Mouse (Mus musculus): ENCODE results near the gene Gli3.

The Gli3 gene

DNA sequence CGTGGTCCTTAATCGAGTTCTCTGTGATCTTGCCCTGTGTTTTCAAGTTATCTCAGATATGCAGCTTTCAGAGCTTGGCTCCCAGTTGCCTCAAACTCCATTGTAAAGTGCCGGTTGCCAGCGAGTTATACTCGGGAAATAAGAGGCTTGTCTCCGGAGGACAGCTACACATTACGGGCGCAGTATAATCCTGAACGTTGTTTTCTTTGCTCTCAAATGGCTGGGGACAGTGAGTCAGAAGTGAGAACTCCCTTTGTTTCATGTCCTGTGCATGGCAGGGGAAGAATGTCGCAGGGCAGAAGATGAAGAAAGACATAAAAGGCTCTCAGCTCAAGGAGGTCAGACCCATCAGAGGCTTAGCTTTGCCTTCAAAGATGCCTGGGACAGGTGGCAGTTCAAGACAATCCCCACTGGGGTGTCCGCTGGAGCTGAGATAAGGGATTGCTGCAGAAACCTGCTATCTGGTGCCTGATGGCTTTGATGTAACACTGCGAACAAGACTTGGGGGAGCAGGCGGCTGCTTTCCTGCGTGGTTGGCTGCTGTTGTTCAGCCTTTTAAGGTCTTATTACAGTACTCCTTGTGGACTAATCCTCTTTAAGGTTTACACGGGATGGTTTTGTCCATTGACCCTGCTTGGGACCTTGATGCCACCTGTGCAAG, 108.0 kb downstream of the Gli3 start:
- DNase-seq: no peak

DNA sequence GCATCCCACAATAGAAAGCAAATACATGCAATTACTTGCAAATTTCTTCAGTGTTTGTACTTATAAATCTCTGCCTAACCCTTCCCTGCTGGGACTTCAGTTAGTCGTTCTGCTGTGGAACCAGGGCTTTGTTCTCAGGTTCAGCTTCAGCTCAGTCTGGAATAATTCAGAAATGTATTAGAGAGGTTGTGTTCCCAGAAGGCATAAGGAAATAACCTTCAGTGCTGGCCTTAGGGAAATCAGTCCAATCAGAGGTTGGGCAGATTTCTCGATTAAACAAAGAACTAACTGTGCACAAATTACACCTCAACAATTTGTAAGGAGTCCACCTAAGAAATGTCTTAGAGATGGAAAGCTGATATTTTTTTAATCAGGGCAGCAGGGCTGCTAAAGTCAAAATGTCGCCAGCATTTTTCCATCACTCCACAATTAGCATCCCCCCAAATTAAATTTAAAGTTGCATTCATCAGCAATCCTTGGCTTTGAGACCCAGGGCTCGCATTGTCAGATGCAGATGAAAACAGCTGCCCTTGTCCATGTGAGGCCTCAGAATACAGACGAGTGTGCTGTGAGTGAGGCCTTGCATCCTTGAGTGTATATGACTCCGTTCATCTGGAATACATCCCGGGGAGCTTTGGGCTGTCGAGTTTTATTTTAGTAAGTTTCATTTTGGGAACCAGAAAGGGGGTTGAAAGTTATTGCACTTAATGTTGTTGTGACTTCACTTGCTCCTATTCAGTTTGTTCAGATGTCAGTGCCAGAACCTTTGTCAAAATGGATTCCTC, 114.3 kb downstream of the Gli3 start:
- no peak for DNase-seq

DNA sequence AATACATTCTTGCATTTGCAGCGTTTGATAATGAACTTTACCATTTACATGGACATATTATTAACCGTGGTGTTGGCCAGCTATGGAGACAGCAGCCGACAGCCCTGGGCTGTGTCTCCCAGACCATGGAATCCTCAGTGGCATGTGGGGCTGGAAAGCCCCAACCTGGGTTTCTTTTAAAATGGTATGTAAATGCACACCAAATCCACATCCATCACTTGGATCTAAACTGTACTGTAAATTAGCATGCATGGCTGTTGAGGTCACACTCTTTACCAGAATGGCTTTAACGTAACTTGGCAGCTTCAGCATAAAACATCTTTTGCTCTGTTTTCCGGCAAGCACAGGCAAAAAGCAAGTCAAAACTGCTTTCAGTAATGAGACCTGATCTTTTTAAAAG, 117.4 kb downstream of the Gli3 start:
- no peak for DNase-seq

DNA sequence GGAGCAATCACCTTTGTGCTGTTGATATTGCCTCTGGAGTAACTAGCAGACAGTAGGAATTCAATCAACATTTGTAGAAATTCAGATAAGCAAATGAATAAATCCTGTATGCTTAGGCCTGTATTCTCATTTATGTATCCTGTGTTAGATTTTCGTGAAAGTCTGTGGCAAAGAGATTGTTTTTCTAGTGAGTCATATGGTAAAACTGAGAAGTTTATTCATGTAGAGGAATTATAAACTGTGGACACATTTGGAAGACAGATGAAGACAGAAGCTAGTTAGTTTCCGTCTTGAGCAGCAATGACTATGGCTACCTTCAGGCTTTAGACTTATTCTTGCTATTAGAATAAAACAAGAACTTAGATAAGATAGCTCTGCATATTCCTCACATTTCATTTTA, 122.9 kb downstream of the Gli3 start:
- DNase-seq: no peak

DNA sequence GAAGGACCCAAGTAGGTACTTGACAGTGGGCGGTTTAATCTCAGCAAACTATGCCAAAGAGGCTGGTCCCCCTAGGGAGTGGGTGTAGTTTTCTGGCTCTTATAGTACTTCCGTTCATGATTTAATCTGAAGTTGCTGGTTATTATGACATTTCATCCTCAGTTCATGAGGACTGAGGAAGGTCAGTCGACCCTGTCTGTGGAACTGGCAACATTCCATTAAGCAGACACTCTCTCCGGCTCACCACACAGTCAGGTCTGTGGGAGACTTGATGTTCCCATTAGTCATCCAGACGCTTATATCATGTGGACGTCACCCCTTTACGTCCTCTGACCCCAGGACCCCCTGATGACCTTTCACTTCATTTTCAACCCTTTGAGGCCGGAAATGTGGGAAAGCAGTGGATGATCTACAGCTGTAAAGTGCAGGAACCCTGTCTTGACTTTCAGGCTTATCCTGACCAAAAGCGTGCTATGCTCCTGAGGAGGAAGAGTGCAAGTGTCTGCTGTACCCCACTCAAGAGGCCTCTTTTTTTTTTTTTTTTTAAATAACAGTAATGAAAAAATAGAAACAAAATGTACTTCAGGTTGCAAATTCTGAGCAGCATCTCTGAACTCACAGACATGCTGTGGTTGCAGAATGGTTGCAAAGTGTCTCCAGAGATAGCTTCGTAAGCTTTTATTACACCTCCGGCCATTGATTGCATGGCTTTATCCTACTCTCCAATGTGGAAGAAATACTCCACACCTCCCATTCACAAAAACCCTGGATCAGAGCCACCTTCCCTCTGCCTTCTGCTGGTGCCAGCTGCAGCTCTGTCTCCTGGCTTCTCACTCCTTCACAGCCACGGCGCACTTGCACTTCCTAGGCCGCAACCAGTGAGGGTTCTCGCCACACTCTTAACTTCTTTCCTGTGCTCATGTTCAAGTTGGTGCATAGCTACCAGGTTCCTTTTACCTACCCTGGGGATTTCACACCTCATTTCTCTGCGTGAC, 125.5 kb downstream of the Gli3 start:
- no peak for DNase-seq

DNA sequence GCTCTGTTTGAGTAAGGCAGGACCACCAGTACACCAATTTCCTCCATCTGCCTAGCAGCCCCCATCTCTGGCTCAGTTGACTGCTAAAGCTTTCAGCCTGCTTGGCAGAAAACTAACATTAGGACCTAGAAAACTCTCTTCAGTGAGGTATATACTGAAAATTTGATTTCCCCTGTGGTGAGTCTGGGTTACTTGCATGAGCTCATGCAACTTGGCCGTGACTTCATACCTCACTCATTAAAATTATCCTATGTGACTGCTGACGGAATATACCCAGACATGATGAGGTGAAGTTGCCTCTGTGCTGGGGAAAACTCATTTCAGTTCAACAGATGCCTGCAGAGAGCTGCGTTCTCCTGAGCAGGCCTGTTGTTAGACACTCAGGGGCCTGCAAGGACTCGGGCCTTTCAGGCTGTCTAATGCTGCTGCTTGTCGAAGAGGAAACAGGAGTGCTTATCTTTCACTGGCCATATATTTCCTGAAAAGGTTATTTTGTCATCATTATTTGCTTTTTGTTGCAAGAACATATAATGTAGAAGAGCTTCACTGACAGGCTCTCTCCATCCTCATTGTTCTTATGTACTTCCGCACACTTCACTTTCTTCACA, 127.4 kb downstream of the Gli3 start:
- no peak for DNase-seq

DNA sequence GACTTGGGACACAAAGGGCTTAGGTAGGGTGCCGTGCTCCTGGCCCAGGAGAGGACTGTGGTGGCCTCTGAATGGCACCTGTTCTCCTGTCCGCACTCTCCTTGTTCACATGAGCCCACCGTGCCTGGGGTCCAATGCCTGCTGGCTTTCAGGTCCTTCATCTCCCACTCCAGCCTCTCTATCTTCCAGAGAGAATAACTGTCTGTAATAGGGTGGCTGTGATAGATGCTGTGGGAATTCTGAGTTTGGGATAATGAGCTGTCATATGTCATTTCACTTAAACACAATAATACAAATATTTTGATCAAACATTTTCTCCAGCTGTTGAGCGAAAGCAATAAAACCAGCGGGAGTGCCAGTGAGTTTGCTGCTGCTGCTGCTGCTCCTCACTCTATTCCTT, 133.6 kb downstream of the Gli3 start:
- no peak for DNase-seq

DNA sequence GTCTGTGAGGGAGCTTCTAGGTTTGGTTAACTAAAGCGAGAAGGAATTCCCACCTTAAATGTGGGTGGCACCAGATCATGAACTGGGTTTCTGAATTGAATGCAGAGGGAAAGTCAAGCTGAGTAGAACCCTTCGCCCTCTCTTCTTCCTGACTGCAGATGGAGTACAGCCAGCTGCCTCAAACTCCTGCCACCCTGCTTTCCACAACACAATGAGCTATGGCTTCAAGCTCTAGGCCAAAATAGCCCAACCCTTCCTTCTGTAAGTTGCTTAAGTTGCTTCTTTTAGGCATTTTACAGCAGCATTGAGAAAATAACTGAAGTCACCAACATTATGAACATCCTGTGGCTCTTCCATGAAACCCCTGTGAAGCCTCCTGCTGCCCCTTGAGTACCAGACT, 136.7 kb downstream of the Gli3 start:
- no peak for DNase-seq

DNA sequence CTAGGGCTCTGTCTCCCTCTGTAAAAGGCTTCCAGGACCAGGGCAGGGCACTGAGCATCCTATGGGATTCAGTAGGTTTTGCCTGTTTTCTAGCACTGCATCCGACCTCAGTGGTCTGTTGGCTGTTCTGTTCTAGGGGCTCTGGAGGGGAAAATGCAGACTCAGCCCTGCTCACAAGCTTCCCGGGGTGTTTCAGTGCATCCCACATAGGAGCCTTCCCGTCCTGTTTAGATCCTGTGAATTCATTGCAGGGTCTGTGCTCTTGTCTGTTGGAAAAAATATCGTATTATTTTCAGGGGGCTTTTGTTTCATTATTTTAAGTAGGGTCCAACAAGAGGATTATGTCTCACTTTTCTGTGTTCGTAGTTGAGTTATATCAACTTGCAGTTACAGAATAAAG, 139.1 kb downstream of the Gli3 start:
- DNase-seq: no peak

DNA sequence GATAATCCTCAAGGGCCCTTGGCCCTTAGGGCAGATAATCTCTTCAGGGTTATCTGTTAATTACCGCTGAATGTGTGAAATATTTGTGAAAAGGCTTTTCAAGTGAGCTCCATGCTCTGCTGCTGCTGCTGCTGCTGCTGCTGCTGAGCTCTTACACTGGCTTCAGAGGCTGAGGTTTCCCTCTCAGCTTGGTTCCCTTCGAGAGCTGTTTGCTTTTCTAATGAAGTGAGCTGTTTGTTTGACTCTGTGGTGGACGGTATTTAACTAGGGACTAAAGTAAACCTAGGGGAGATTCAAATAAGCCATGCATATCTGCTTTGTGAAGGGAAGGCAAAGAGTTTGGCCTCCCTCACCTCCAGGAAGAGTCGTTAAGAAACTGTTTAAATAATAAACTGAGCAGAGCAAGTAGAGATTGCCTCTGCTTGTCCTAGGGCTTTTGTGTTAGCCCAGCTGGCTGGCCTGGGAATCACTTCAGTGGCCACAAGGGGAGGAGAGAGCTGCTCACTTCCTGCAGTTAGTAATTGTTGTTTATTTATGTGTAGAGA, 139.7 kb downstream of the Gli3 start:
- DNase-seq: no peak

DNA sequence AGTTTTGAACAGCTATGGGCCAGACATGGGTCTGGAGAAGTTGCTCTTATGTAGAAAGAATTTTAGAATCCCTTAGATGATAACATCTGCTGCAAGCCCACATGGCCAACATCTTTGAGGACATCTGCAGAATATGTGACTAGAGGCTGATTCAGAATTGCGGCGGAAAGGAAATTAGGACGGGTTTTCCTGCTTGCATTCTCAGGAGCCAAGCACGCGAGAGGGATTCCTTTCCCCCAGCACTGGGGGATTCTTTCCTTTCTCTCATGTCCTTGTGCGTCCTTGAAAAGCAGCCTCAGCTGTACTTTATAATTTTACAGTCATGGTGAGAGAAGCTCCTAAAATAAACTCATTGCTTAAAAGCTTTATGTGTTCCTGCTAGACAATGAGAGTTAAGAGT, 141.0 kb downstream of the Gli3 start:
- no peak for DNase-seq

DNA sequence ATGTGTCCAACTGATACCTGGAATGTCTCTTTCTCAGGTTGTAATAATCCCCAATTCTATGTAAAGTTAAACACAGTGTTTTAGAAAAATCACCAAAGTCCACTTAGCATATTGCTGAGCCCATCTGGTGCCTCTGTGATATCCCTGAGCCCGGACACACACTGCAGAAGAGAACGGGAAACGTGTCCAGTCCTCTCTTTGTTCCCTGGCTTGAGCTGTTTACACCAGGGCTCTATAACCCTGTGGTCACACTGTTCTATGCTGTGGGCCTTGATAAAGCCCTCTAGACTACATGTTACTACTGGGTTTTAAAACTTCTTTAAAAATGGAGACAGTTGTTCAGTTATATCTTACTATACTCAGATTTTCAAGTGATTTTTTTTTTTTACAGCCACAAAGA, 154.4 kb downstream of the Gli3 start:
- no peak for DNase-seq

DNA sequence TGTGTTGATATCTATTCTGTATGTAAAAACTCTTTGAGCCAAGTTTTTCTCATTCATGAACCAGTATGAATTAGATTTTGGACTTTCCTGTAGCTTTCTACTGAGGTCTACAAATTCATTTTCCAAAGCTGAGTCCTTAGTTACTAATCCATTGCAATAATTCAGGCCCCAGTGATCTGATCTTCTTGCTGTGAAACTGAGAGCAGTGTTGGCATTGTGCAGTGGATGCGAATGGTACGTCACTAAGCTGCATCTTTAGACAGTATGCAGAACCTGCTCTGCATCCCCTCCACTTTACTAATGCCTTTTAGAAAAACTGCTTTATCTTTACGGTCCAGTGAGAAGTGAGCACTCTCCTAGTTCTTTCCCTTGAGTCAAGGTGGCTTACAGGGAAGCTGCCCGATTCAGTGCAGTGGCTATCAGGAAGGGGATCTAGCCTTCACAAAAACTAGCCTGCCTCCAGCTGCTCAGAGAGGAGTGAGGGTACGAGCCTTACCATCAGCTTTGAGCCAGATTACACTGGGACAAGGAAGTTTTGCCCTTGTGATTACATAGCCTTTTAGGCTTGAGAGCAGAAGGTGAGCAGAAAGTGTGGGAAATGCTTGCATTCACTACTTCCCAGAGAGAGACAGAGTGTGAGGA, 155.1 kb downstream of the Gli3 start:
- no peak for DNase-seq

DNA sequence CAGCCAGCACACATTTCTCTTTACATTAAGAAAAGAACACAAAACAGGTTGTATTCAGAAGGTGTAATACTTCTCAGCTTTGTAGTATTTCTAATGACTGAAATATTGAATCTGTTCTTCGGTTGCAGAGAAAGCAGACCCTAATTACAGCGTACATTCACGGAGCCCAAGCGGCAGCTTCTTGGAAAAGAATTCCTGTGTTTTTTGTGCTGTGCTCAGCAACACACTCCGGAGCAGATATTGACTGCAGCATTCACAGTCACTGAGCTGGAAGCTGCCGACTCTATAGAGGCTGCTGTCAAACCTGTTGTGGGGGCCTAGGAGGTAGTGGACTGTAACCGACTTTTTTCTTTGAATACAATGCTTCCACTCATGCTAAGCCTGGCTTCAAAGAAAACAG, 158.0 kb downstream of the Gli3 start:
- DNase-seq: no peak

DNA sequence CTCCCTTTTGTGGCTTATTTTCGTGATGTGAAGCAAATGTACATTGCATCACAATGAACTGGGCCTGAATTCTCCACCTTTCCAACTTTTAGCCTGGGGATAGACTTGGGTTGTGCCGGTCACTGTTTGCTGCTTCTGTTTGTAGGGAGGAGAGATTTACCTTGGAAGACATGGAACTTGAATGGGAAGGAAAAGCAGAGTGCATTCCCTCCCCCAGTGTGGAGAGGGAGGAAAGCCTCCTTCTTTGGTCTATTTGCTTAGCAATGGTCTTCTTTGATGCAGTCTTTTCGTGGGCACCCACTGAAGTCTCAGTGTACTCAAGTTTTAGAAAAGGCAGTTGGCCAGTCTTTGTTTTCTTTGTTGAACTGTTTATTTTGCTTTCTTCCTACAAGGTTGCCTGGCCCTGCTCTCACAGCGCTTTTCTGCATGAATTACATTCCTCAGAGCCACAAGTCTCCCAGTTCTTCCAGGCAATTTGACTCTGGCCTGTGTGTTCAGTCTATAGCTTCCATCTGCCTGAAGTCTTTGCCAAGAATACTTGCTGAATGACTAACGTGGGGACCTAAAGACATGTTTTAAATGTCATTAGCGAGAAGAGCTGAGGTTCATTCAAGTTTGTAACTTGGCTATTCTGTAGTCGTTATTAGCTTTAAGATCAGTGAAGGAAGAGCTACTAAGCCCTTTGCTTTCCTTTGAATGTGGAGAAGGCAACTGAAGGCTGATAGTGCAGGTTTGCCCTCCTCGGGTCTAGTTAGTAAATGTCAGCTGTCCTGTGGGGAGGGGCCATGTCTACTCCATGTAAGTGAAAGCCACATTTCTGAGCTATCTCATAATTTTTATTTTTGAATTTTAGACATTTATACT, 161.7 kb downstream of the Gli3 start:
- DNase-seq: no peak

DNA sequence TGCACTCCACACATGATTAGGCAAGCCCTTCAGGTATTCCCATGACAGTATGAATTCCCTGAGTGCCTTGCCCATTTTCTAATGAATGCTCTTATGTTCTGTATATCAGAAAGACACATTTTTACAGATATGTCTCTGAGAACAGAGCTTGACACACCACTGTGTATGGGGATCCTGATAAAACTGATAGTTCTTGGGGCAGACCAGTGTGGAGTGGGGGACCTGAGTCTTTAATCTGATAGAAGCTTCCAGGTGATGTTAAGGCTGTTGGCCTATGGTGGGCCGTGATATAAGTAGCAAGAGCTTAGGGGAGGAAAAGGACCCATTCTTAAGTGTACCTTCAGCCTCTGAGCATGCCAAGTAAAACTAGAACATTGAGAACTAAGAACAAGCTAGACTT, 178.5 kb downstream of the Gli3 start:
- no peak for DNase-seq

DNA sequence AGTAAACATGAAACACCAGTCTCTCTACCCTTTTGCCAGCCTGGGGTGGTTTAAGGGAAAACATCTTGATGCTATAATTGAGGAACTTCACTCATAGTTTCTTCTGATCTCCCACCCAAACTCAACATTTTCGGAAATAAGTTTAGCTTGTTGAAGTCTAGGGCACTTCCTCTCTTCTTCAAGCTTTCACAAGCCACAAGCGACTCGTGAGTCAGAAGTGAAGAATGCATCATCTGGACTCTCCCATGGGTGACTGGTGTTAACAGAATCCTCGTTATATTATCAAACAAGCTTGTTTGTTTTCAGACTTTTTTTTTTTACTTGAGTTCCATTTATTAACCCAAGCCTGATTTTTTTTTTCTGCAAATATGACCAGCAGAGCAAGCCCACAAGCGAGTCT, 197.5 kb downstream of the Gli3 start:
- DNase-seq: no peak

DNA sequence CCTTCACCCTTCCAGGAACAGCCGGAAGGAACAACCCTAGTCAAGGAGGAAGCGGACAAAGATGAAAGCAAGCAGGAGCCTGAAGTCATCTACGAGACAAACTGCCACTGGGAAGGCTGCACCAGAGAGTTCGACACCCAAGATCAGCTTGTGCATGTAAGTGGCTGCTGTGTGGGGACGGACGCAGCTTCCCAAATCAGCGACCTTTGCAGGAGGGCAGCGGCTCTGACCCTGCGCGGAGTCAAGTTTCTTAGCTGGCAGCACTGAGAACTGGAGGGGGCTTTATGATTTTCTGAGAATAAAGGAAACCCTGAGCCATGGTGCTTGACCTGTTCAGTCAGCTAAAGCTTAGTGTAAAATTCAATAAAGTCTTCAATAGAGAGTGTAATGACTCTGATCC, 199.3 kb downstream of the Gli3 start:
- DNase-seq: no peak

DNA sequence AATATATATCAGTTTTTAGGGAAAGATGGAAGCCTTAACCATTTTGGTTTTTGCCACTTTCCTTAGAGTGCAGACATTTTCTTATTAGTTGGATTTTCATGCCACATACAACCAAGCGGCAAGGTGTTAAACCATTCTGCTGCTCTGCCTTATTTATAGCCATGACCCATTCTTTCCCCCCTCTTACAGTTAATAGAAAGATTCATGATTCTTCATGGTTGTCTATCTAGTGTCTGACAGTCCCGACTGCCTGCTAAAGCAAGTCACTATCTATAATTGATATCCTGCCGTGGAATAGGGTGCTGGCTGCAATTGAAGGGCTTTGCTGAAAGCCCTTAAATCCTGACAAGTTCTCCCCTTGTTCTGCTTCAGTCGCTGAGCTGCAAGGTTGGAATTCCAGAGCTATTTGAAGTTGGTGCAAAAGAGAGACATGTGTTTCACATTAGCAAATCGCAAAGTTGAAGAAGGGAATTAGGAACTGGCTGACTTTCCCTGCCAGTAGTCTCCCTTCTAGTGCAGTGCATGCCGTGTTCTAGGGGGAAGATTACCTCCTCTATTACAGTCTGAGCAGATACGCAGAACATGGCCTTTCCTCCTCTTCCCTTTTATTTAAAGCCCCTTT, 201.7 kb downstream of the Gli3 start:
- DNase-seq: no peak

DNA sequence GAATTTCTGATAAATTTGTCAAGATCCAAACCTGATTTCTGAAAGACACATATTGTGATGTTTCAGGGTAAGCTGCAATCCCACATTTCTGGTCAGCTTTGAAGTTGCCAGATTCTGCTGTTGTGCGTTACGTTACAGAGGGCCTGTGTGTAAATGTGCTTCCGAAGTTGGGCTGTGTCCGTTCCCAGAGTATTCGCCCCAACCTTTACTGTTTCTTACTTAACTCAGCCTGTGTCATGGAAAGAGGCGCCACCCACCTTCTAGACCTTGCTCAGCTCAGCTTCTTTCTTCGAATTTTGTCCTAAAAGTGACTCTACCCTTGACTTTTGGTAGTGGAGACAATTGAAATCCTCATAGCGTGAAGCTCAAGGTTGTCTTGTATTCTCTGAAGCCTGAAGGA, 202.5 kb downstream of the Gli3 start:
- DNase-seq: no peak
